Mouse (Mus musculus): Measurements from ENCODE around the gene Isoc2b. TPM values are rescaled to one million over a fixed set of nuclear protein-coding genes. Genes with fewer than 3 reads are reported as not detected.
"Not testable (repeated sequence)": the region's sequence is repeated elsewhere in the genome, so short reads cannot be mapped to it uniquely, and the experiment has no call there.

Isoc2b gene
- total RNA-seq, 2 experiments from 2014 or later, result 2.4 TPM

DNA sequence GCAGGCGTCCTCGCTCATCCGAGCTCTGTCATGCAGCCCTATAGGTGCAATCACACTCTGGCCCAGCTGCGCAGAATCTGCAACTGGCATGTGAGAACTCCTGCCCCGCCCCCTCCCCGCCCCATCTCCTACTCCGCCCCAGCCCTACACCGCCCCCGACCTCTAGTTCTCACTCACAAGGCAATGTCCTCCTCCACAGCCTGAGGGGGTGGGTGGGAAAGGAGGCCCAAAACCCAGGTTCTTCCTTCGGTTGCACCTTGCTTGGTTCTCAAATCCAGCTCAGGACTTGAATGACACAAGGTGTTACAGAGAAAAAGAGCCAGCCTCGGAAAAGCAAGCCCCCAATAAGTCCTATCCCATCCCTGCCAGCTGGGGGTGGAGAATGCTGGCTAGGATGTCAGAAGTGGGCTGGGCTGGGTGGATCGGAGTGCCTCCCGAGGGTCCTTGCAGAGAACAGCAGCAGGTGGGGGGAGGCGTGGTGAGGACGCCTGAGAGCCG is 27.4 kb downstream of the Isoc2b start:
- intact Hi-C loops (cut with DNase I; ENCODE audit: low total_unique reads), result no loop called here
- DNase-seq, result no peak

DNA sequence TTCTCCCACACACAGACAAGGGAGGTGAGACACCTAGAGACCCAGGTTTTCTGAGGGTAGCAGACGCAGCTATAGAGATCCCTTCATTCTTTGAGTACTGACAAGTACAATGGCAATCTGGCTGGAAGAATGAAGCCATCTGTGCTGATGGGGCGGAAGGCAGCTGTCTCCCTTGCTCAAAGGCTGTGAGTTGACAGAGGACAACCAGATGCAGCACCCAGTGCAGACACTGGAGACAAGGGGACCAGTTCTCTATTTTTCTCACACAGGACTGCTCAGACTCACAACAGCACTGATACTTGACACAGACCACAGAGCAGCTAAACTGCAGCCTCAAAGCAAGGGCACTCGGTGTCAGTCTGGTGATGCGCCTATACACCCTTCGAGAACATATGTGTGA is 28.0 kb downstream of the Isoc2b start:
- intact Hi-C loops (cut with DNase I; ENCODE audit: low total_unique reads), result no loop called here
- DNase-seq, result no peak

DNA sequence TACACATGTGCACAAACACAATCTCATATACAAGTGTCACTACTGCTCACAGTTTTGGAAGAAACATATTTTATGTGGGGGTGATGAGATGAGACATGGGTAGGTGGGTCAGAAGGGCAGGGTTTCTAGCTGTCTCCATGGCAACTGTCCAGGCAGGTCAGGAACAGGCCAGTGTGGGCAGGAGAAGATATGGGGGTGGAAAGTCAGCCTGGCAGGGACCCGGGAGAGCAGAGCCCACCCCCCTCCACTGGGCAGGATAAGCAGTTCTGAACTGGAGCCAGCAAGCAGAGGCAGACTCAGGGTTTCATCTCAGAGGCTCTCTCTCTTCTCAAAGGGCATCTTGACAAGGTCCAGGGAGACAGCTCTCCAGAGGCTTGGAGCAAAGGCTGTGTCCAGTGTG is 32.4 kb downstream of the Isoc2b start:
- no peak for DNase-seq
- intact Hi-C loops (cut with DNase I; ENCODE audit: low total_unique reads), result no loop called here

DNA sequence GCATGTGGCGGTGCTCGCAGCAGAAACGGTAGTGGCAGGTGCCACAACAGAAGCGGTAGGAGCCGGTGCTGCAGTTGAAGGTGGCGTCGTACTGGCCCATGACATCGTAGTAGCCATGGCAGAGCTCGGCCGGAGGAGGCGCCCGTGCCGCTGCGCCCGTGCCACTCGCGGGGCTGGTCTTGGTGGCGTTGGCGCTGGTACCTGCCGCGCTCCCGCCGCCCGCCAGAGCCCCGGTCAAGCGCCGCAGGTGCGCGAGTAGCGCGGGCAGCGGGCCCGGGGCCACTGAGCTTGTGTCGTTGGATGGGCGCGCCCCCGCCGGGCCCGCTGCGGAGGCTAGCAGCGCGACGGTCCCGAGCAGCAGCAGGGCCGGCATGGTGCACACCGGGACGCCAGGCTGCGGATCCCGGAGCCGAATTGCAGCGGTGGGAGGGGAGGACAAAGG is 33.7 kb downstream of the Isoc2b start:
- peak; percentile 37 for DNase-seq
- intact Hi-C loops (cut with DNase I; ENCODE audit: low total_unique reads), result no loop called here

DNA sequence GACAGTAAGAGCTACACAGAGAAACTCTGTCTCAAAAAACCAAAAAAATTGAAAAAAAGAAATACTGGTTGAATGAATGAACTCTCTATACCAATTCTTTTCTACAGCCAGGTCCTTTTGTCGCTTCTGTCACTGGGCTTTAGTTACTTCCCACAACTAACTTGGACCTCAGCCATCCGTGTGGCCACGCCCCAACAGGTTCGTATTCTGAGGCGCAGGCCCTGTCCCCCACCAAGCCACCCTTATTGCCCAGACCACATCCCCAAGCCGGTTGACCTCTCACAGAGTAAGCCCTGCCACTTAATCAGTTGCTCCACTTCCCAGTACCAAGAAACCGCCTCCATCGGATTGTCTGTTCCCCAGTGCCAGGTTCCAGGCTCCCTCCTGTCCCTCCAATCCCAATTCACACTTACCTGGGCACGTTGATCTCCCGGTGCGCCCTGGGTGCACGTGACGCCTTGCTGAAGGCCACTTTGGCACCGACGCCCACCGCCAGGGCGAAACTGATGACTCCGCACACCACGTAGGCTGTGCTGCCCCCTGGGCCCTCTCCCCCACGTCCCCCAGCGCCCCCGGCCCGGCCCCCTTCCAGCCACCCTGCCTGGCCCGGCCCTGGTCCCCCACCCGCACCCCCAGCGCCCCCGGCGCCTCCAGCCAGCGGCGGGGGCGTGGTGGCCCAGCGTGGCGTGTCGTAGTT is 34.3 kb downstream of the Isoc2b start:
- DNase-seq, result no peak
- intact Hi-C loops (cut with DNase I; ENCODE audit: low total_unique reads), result no loop called here

DNA sequence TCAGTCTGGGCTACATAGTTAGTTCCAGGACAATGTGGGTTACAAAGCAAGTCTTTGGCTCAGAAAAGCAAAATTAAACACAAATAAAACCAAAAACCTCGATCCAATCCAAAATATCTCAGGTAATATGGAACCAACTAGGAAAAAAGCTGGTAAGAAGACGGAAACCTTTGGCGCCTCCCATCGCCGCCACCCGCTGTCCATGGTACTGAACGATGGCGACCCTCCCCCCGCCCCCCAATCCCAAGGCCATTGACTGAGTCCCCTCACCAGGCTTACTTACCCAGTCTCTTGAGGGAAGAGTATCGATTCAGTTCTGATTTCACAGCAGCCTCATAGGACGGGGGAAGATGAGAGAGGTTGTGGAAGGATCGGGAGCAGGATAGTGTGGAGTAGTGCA is 39.6 kb downstream of the Isoc2b start:
- intact Hi-C loops (cut with DNase I; ENCODE audit: low total_unique reads), result no loop called here
- DNase-seq, result no peak

DNA sequence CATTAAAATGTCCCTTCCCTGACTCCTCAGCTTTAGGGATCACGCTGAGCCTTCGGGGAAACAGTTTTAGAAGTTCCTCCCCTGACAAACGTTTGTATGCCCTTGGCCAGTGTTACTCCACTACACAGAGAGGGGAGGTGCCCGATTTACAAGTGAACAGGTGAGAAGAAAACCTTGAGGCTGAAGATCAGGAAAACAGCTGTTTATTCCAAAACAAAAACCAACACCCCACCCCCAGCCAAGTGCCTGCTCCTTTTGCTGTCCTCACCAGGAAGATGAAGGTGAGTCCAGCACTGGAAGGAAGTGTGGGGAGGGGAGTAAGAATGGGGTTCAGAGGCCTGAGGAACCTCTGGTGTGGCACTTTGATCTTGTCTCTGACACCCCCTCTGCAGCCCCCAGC is 44.7 kb downstream of the Isoc2b start:
- no peak for DNase-seq
- intact Hi-C loops (cut with DNase I; ENCODE audit: low total_unique reads), result no loop called here

DNA sequence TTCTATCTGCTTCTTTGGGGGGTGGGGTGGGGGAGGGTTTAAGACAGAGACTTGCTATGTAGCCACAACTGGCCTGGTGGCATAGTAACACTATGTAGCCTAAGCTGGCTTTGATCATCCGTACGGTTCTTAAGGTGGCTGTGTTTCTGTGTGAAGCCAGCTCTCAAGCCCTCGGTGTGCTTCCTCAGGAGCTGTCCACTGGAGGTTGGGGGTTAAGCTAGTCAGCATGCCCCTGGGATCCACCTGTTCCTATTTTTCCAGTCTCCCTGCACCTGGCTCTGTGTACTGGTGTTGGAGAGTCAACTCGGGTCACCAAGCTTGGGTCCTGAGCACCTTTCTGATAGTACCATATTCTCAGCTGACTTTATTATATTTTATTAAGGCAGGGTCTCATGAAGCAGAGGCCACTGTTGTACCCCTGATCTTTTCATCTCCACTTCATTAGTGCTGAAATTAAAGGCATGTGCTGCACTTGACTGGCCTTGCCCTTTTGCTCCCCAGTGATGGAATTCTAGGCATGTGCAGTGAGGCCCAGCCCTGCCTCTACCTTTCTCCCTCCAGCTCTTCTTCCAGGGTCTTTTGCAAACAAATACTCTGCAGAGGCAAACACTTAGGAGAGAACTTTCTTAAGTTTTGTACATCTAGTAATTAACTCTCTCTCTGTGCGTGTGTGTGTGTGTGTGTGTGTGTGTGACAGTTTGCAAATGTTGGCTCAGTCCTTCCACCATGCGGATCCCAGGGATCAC is 47.7 kb downstream of the Isoc2b start:
- DNase-seq, result no peak
- intact Hi-C loops (cut with DNase I; ENCODE audit: low total_unique reads), result no loop called here

DNA sequence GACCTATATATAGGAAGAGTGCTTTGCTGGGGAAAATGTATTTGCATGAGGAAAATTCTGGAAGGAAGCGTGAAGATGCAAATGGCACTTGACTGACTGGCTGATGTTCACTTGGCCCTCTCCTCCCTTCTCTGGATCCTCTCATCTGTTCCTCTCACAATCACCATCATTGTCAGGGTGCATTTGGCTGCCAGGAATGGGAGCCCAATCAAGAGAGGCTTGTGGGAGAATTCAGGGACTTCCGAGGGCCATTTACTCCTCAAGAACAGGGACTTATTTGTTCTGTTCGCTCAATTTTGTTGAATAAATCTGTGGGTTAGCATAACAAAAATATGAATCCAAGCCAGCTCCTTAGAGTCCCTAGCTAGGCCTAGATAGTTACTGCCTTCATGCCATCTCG is 48.4 kb downstream of the Isoc2b start:
- intact Hi-C loops (cut with DNase I; ENCODE audit: low total_unique reads), result no loop called here
- no peak for DNase-seq

DNA sequence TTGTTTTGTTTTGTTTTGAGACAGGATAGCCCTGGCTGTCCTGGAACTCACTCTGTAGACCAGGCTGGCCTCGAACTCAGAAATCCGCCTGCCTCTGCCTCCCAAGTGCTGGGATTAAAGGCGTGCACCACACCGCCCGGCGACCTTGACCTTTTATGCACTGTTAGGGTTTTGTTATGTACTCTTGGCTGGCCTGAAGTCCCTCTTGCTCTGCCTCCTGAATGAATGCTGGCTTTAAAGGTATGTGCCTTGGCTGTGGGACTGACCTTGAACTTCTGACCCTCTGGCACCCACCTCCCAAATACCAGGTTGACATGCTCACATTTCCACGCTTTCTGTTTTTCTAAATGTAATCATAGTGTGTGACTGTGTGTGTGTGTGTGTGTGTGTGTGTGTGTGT is 49.1 kb downstream of the Isoc2b start:
- intact Hi-C loops (cut with DNase I; ENCODE audit: low total_unique reads), result not testable (repeated sequence)

DNA sequence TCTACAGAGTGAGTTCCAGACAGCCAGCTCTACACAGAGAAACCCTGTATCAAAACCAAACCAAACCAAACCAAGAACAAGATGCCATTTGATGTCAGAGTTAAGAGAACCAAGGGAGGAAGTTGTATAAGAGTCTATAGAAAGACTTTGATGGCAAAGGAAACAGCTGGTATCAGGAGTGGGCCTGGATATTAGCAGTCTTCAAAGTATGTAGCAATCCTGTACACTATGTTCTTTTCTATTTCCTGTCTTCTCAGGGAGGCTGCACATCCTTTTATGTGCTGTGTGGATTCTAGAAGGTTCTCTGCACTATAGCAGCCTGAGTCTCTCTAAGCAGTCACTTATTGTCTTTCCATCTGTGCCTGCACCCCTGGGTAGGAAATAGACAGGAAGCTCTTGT is 53.5 kb downstream of the Isoc2b start:
- DNase-seq, result no peak
- intact Hi-C loops (cut with DNase I; ENCODE audit: low total_unique reads), result no loop called here

More for the DNA sequence above, 49.1 kb downstream of the Isoc2b start:
- DNase-seq, result not testable (repeated sequence)

DNA sequence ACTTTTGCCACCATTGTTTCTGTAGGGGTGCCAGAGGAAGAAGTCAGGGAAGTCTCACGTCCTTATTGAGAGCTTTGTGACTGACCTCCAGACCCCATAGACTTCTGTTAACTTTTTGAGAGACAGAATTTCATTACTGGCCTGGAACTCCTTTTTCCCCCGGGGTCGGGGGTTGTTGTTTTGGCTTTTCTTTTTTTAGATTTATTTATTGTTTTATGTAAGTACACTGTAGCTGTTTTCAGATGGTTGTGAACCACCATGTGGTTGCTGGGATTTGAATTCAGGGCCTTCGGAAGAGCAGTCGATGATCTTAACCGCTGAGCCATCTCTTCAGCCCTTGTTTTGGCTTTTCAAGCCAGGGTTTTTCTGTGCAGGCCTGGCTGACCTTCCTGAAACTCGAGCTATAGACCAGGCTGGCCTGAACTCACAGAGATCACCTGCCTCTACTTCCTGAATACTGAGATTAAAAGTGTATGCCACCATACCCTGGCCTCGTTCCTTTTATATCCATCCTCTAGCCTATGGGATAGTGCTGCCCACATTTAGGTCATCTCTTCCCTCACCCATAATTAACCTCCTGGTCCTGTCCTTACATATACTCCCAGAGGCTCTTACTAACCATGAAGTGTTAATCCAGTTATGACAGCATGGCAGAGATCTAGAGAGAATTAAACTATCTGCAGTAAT is 56.8 kb downstream of the Isoc2b start:
- intact Hi-C loops (cut with DNase I; ENCODE audit: low total_unique reads), result no loop called here

DNA sequence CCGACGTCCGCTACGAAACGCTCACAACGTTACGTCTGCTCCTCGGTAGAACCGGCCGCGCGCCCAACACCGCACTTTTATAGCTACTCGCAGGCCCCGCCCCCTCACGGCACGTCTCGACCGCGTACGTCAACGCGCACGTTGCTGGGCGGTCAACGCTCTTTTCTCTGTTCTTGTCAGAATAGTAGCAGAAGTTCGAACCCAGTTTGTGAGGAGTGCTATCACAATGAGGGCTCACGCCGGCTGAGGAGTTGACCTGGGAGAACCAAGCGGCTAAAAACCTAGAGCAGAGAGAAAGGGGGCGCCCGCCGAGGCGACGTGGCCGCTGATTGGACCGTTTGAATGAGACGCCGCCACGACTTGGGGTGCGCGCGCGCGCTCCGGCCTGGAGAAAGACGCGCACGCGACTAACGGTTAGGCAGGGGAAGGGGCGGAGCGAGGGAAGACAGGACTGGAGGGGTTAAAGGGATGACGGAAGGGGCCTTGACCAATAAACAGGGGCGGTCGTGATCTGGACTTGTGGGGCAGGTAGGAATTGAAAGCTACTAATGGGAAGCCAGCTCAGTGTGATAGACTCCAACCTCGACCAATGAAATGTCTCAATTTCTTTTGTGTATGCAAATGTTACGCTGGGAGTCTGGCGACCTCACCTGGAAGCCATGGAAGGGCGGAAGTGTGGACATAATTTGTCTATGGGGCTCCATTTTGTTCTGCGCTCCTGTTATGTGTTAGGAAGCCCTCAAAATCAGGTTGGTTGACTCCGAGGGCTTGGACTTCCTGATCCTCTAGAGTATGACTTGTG is 57.6 kb downstream of the Isoc2b start, which contains the start of gene Ube2s:
Ube2s (minus strand) TSS at position 288 of the 802 bp plus-strand sequence.
- DNase-seq, result peak; percentile 99
- intact Hi-C loops (cut with DNase I; ENCODE audit: low total_unique reads), result no loop called here

More for the DNA sequence above, 56.8 kb downstream of the Isoc2b start:
- DNase-seq, result no peak

DNA sequence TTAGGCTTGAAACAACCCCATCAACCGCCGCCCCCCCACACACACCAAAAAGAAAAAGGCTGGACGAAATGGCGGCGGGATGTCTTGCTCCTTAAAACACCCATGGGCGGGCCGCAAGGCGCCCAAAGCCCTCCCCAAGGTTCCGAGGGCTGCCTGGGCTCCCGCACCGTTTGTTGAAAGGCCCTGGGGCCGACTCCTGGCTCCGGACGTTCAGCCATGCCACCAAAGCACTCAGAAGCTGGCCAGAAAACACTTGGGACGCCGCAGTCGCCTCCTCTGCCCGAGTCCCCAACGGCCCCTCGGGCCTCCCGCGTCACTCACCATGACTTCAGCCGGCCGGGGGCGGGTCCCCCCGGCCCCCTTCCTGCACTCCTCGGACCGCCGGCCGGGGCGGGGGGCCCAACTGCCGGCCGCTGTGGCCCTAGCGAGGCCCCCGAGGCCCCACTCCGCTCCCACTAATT is 58.2 kb downstream of the Isoc2b start:
- intact Hi-C loops (cut with DNase I; ENCODE audit: low total_unique reads), result no loop called here
- peak; percentile 40 for DNase-seq

DNA sequence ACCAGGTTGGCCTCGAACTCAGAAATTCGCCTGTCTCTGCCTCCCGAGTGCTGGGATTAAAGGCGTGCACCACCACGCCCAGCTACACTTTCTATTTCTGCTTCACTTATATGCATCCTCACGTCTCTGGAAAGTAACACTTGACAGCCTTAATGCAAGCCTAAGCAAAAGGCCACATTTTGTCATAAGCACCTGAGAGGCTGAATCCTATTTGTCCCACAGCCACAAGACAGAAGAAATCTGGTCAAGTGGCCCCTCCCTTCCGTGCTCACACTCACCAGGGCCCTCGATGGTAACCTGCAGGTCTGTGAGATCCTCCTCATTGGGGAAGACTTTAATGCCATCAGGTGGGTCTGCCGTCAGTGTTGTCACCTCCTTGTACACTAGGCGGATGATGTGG is 58.9 kb downstream of the Isoc2b start:
- intact Hi-C loops (cut with DNase I; ENCODE audit: low total_unique reads); DNase-seq: not testable (repeated sequence)

DNA sequence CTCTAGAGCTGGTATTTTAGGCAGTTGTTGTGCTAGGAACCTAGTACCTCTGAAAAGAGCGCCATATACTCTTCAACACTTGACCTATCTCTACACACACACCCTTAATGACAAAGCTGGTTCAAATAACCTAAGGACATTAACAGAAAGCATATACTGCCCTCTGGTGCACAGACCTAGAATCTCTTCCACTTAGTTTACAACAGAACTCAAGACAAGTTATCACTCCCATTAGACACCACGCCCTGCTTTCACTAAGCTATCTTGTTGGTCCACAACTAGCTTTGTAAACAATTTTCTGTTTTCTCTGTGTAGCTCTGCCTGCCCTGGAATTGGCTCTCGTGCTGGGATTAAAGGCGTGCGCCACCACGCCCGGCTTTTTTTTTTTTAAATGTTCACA is 63.3 kb downstream of the Isoc2b start:
- intact Hi-C loops (cut with DNase I; ENCODE audit: low total_unique reads), result loop anchor here (10.0 kb wide), 2 partner anchors 182 to 252 kb away; no protein-coding TSS in a partner anchor
- no peak for DNase-seq

DNA sequence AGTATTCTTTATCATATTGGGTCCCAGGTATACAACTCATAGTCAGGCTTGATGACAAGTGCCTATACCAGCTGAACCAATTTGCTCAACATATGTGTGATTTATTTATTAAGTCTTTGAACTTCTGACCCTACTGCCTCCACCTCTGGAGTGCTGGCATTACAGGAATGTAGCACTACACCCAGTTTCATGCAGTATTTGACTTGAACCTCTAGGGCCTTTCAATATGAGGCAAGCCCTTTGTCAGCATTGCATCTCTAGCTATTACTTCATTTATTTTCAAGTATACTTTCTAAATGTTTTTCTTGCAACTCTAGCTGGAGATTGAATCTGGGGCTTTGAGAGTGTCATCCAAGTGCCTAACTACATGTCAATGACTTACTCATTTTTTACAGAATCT is 67.8 kb downstream of the Isoc2b start:
- DNase-seq, result no peak
- intact Hi-C loops (cut with DNase I; ENCODE audit: low total_unique reads), result loop anchor here (10.0 kb wide), 2 partner anchors 177 to 247 kb away; no protein-coding TSS in a partner anchor

DNA sequence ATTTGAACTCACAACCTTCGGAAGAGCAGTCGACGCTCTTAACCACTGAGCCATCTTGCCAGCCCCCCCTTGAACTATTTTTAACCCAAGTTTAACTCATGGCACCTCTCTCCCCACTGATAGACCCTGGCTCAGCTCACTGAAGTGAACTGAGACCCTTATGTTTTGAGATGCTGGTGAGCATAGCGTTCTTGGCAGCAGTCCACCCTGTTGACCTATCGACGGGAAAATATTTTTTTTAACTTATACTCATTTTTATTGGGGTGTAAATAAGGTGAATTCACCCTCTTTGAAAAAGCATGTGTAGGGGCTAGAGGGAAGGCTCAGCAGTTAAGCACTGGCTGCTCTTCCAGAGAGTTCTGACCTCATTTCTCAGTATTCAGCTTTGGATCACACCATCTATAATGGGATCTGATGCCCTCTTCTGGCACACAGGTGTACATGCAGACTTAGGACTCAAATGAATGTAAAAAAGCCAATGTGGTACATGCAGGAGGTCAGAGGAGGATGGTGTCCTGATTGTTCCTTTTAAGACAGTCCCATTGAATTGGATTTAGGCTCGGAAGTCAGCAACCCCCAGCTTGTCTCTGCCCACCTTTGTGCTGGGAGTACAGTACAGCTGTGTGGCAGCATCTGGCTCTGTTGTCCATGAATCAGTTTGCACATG is 74.2 kb downstream of the Isoc2b start:
- intact Hi-C loops (cut with DNase I; ENCODE audit: low total_unique reads), result no loop called here
- DNase-seq, result no peak

Measured in gastrocnemius, postnatal 14 days (tissue).